Mouse (Mus musculus): ENCODE data around the gene Marf1. TPM values are rescaled to one million over a fixed set of nuclear protein-coding genes. Genes with fewer than 3 reads are reported as not detected.

The Marf1 gene
- total and polyA plus RNA-seq, 2 experiments from 2014 or later: 5.1 to 8.7 TPM

DNA sequence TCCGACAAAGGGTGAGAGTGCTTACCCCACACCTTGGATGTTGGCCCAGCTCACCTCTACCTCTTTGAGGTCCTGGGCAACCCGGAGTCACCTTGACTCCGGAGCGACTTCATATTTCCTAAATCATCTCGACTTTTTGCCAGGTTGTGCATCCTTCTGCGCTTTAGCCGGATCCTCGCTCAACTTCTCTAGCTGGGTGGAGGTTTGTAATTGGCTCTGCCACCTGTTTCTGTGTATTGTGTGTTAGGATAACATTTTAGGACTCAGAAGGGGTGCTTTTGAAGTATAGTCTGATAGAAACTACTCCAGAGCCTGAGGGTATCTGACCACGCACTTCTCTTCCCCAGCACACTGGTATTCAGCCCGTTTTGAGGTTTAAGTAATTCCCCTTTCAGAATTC, 580 bp upstream of the Marf1 start:
- H3K4me1 ChIP-seq (ENCODE audit: control insufficient read depth, insufficient read depth): peaks cover 18% of the 10 kb centered on the region; the same call in 1 of the 2 replicates
- TF ChIP-seq CTCF (IDR thresholded peaks at IDR 0.05; ENCODE audit: low read depth) (no peak), EP300 (IDR thresholded peaks at IDR 0.05; ENCODE audit: low read depth) (no peak)
- peak overlapping the region; percentile 81 for H3K4me2 ChIP-seq (ENCODE audit: low read depth, low read length)
- no peaks in the 10 kb centered on the region for H3K9me3 ChIP-seq (replicated peaks; ENCODE audit: control insufficient read depth, low read length)
- peak overlapping the region; percentile 85 for H3K27ac ChIP-seq (ENCODE audit: low read depth)
- H3K36me3 ChIP-seq (replicated peaks; ENCODE audit: control insufficient read depth, insufficient read depth, low read length): peaks cover 6% of the 10 kb centered on the region
- DNase-seq (ENCODE audit: low spot score) (no peak), ATAC-seq (ENCODE audit: insufficient read depth, low read depth) (no peak)
- peak overlapping the region; percentile 74 for H3K4me3 ChIP-seq (ENCODE audit: low read depth, low read length)
- H3K9ac ChIP-seq (replicated peaks; ENCODE audit: low read depth, low read length): peak overlapping the region; percentile 78
- 4% methylated on average over 10 of the region's 10 CpGs for WGBS
- no peaks in the 10 kb centered on the region for H3K27me3 ChIP-seq (ENCODE audit: control insufficient read depth, insufficient read depth, low read length)

DNA sequence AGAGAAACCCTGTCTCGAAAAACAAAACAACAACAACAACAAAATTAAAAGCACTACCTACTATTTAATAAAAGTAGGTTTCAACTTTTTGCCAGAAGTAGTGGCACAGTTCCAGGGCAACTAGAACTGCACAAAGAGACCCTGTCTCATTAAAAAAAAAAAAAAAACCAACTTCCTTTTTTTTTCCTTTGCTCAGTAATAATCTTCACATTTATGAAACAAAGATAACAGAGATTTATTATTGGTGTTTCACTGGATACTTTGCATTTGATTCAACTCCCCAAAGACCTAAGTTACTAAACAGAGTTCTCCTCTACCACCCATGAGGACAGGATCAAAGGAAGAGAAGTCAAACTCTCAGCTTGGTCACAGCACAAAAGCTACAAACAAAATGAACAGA, 2.2 kb downstream of the Marf1 start:
- Histone ChIP-seq H3K27me3 (ENCODE audit: control insufficient read depth, insufficient read depth, low read length) (no peaks in the 10 kb centered on the region), H3K36me3 (replicated peaks; ENCODE audit: control insufficient read depth, insufficient read depth, low read length) (peaks cover 4% of the 10 kb centered on the region; the same call in 1 of the 2 replicates), H3K27ac (ENCODE audit: low read depth) (no peak overlapping the region), H3K4me2 (ENCODE audit: low read depth, low read length) (no peak overlapping the region), H3K4me1 (ENCODE audit: control insufficient read depth, insufficient read depth) (peaks cover 26% of the 10 kb centered on the region), H3K9me3 (replicated peaks; ENCODE audit: control insufficient read depth, low read length) (no peaks in the 10 kb centered on the region), H3K9ac (replicated peaks; ENCODE audit: low read depth, low read length) (no peak overlapping the region), H3K4me3 (ENCODE audit: low read depth, low read length) (no peak overlapping the region)
- ATAC-seq (ENCODE audit: insufficient read depth, low read depth) (no peak), DNase-seq (ENCODE audit: low spot score) (no peak)
- TF ChIP-seq EP300 (IDR thresholded peaks at IDR 0.05; ENCODE audit: low read depth) (no peak), CTCF (IDR thresholded peaks at IDR 0.05; ENCODE audit: low read depth) (no peak)
- 78% methylated on average over 1 of the region's 1 CpGs for WGBS

DNA sequence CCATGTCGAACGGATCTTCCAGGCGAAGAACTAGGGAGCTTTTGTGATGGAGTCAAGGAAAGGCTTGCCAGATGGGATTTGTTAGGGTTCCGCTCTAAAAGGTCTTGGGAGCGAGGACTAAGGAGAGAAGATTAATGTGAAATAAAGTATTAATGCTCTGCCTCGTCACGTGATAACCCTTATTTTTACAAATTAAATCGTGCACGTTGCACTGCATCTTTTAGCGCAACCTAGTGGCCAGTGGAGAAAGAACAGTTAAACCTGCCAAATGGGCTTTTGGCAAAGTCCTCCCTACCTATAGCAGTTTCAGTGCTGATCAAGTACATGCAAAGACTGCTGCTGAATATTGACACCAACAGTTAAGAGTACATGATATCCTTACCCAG, 3.4 kb downstream of the Marf1 start:
- peak overlapping the region; percentile 68 for H3K4me2 ChIP-seq (ENCODE audit: low read depth, low read length)
- peaks cover 21% of the 10 kb centered on the region; the same call in 1 of the 2 replicates for H3K4me1 ChIP-seq (ENCODE audit: control insufficient read depth, insufficient read depth)
- H3K9ac ChIP-seq (replicated peaks; ENCODE audit: low read depth, low read length): peak overlapping the region; percentile 60
- H3K4me3 ChIP-seq (ENCODE audit: low read depth, low read length): peak overlapping the region; percentile 85
- DNase-seq (ENCODE audit: low spot score) (peak; percentile 88), ATAC-seq (ENCODE audit: insufficient read depth, low read depth) (peak; percentile 9; the same call in 1 of the 2 replicates)
- peak overlapping the region; percentile 94 for H3K27ac ChIP-seq (ENCODE audit: low read depth)
- H3K36me3 ChIP-seq (replicated peaks; ENCODE audit: control insufficient read depth, insufficient read depth, low read length): 0 out of 2 replicates have a peak, but pooled peaks cover 4% of the 10 kb centered on the region
- under 1% methylated on average over 10 of the region's 10 CpGs for WGBS
- H3K9me3 ChIP-seq (replicated peaks; ENCODE audit: control insufficient read depth, low read length): no peaks in the 10 kb centered on the region
- no peak; the same call in 1 of the 2 replicates for TF ChIP-seq EP300 (IDR thresholded peaks at IDR 0.05; ENCODE audit: low read depth)
- TF ChIP-seq CTCF (IDR thresholded peaks at IDR 0.05; ENCODE audit: low read depth): peak; percentile 91
- H3K27me3 ChIP-seq (ENCODE audit: control insufficient read depth, insufficient read depth, low read length): no peaks in the 10 kb centered on the region

DNA sequence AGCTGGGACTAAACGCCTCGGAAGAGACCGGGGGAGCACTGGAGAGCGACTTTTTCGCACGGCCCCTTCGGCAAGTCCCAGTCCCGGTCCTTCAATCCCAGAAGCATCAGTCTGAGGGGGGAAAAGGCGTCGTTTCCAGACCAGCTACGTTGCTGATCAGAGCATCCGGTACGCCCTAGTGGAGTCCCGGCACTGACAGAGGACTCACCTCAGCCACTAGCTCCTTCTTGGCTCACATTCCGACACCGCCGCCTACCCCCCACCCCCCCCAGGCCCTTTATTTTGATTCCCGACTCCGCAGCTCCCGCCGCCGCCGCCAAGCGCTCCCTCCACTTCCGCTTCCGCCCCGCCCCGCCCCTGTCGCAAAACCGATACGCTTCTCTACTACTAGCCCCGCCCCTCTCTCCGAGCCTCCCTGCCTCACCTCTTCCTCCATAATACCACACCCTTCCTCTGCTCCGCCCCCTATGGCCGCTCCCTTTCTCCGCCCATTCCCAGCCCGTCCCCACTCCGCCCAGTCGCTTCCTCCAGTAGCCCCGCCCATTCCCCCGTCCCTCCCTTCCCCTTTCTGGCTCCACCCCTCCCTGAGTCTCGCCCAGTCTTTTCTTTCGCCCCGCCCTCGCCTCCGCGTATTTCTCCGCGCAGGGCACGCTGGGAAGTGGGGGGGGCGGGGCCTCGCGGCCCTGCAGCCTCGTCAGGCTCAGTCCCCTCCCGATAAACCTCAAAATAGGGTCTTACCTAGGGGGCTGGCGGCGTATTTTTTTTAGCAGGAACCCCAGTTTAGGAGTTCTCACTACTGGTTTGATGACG, 4.0 kb downstream of the Marf1 start:
- under 1% methylated on average over 53 of the region's 58 CpGs for WGBS

DNA sequence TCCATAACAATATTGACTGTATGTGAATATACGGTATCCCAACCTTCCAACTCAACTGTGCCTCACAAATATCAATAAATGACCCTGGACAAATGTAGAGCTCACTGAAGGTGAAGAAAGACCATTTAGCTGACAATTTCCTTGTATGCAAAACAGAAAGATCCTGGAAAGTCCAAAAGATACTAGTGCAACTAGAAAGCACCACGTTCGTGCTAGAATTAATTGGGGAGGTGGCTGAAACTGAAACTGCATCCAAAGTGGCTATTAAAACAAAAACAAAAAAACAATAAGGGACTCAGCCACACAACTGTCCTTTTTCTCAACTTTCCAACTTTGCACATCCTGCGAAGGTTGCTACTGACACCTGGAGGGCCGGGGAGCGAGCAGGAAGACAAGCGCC, 4.6 kb downstream of the Marf1 start:
- ATAC-seq (ENCODE audit: insufficient read depth, low read depth) (no peak), DNase-seq (ENCODE audit: low spot score) (no peak)
- TF ChIP-seq EP300 (IDR thresholded peaks at IDR 0.05; ENCODE audit: low read depth): no peak
- TF ChIP-seq CTCF (IDR thresholded peaks at IDR 0.05; ENCODE audit: low read depth): no peak
- Histone ChIP-seq H3K27me3 (ENCODE audit: control insufficient read depth, insufficient read depth, low read length) (no peaks in the 10 kb centered on the region), H3K4me1 (ENCODE audit: control insufficient read depth, insufficient read depth) (peaks cover 9% of the 10 kb centered on the region; the same call in 1 of the 2 replicates), H3K27ac (ENCODE audit: low read depth) (peak overlapping the region; percentile 92), H3K4me3 (ENCODE audit: low read depth, low read length) (peak overlapping the region; percentile 85), H3K36me3 (replicated peaks; ENCODE audit: control insufficient read depth, insufficient read depth, low read length) (peaks cover 7% of the 10 kb centered on the region), H3K4me2 (ENCODE audit: low read depth, low read length) (peak overlapping the region; percentile 83), H3K9ac (replicated peaks; ENCODE audit: low read depth, low read length) (peak overlapping the region; percentile 81), H3K9me3 (replicated peaks; ENCODE audit: control insufficient read depth, low read length) (no peaks in the 10 kb centered on the region)
- 5% methylated on average over 7 of the region's 7 CpGs for WGBS

More for the DNA sequence above, 4.0 kb downstream of the Marf1 start:
- H3K27me3 ChIP-seq (ENCODE audit: control insufficient read depth, insufficient read depth, low read length): no peaks in the 10 kb centered on the region
- no peaks in the 10 kb centered on the region for H3K9me3 ChIP-seq (replicated peaks; ENCODE audit: control insufficient read depth, low read length)
- H3K9ac ChIP-seq (replicated peaks; ENCODE audit: low read depth, low read length): peak overlapping the region; percentile 81
- ATAC-seq (ENCODE audit: insufficient read depth, low read depth) (peak; percentile 96), DNase-seq (ENCODE audit: low spot score) (peak; percentile 100)
- peak overlapping the region; percentile 83 for H3K4me2 ChIP-seq (ENCODE audit: low read depth, low read length)
- H3K27ac ChIP-seq (ENCODE audit: low read depth): peak overlapping the region; percentile 94
- peaks cover 15% of the 10 kb centered on the region; the same call in 1 of the 2 replicates for H3K4me1 ChIP-seq (ENCODE audit: control insufficient read depth, insufficient read depth)
- peak overlapping the region; percentile 85 for H3K4me3 ChIP-seq (ENCODE audit: low read depth, low read length)
- 0 out of 2 replicates have a peak, but pooled peaks cover 4% of the 10 kb centered on the region for H3K36me3 ChIP-seq (replicated peaks; ENCODE audit: control insufficient read depth, insufficient read depth, low read length)
- peak; percentile 78 for TF ChIP-seq EP300 (IDR thresholded peaks at IDR 0.05; ENCODE audit: low read depth)
- peak; percentile 35 for TF ChIP-seq CTCF (IDR thresholded peaks at IDR 0.05; ENCODE audit: low read depth)
